Mouse (Mus musculus) liver, adult 2 months (tissue): ENCODE measurements around the gene Babam1. TPM values are rescaled to one million over a fixed set of nuclear protein-coding genes. Genes with fewer than 3 reads are reported as not detected.

Source experiments
- DNase-seq: peaks from one replicate; pipeline ENCODE4 v3.0.0-alpha.2; 2011; ENCODE audit warnings: low read depth, low spot score; ENCODE audit errors: extremely low read depth
- H3K27ac ChIP-seq: fragments of 200-500 bp; replicated peaks from 2 replicates; pipeline ENCODE4 v1.5.1; 2012; ENCODE audit warnings: low read depth, mild to moderate bottlenecking, control low read depth, inconsistent platforms, low read length; ENCODE audit not compliant: insufficient read depth
- H3K27me3 ChIP-seq: fragments of 200-500 bp; 2 replicates; pipeline ENCODE4 v1.6.1; 2012; ENCODE audit warnings: mild to moderate bottlenecking, moderate library complexity, low read length, inconsistent platforms; ENCODE audit not compliant: control insufficient read depth, insufficient read depth
- H3K36me3 ChIP-seq: fragments of 200-500 bp; 2 replicates; pipeline ENCODE4 v1.6.1; 2012; ENCODE audit warnings: low read length, inconsistent platforms; ENCODE audit not compliant: control insufficient read depth, insufficient read depth
- H3K4me1 ChIP-seq: fragments of 200-500 bp; 2 replicates; pipeline ENCODE4 v1.6.1; 2011; ENCODE audit warnings: low read length; ENCODE audit not compliant: control insufficient read depth, insufficient read depth
- H3K4me3 ChIP-seq: fragments of 200-500 bp; 2 replicates; pipeline ENCODE4 v1.5.1; 2011; ENCODE audit warnings: low read depth, mild to moderate bottlenecking, control low read depth, low read length, moderate library complexity; ENCODE audit not compliant: insufficient read depth
- H3K79me2 ChIP-seq: fragments of 200-500 bp; 2 replicates; pipeline ENCODE4 v1.6.1; 2012; ENCODE audit warnings: inconsistent platforms, mild to moderate bottlenecking, low read length, moderate library complexity; ENCODE audit not compliant: control insufficient read depth, insufficient read depth
- H3K9ac ChIP-seq: fragments of 200-500 bp; 2 replicates; pipeline ENCODE4 v1.6.1; 2012; ENCODE audit warnings: low read depth, mild to moderate bottlenecking, control low read depth, inconsistent platforms, low read length
- CTCF ChIP-seq: fragments of 200-500 bp; IDR thresholded peaks from 2 replicates; pipeline ENCODE4 v1.5.1; 2011; ENCODE audit warnings: low read depth, low read length, control low read depth
- POLR2A ChIP-seq: fragments of 200-500 bp; IDR thresholded peaks from 2 replicates; pipeline ENCODE4 v1.6.1; 2011; ENCODE audit warnings: low read length, control low read depth; ENCODE audit not compliant: insufficient read depth; ENCODE audit errors: extremely low read depth
- WGBS: fragments of 180-500 bp; shearing (Covaris S2); methylation state at CpG from one replicate; pipeline ENCODE4 v1.1.7; 2018; 5-methylcytosine and 5-hydroxymethylcytosine counted together
- polyA plus RNA-seq: library from polyadenylated mRNA; depleted of rRNA; stranded (reverse); fragments of >200 nt; gene quantifications from 2 replicates; pipeline ENCODE4 v1.2.3, GENCODE M21; 2012
- total RNA-seq: library from RNA; depleted of rRNA; stranded (reverse); fragments of >200 nt; gene quantifications from 2 replicates; pipeline ENCODE4 v1.2.3, GENCODE M21; 2014

The Babam1 gene
- total and polyA plus RNA-seq, 2 experiments, result 42.7 to 106 TPM

- no peaks in the 10 kb centered on the region for H3K27me3 ChIP-seq
- H3K27ac ChIP-seq, result peak overlapping the region; percentile 96
- H3K79me2 ChIP-seq, result peaks cover 43% of the 10 kb centered on the region
- H3K4me3 ChIP-seq, result no peak overlapping the region
- no peak for DNase-seq
- 50% methylated on average over 4 of the region's 4 CpGs for WGBS
- H3K9ac ChIP-seq, result peak overlapping the region; percentile 96
- TF ChIP-seq CTCF, result no peak
- TF ChIP-seq POLR2A, result no peak
- peaks cover 11% of the 10 kb centered on the region for H3K36me3 ChIP-seq
- peaks cover 38% of the 10 kb centered on the region for H3K4me1 ChIP-seq
Observed at GRCm38 (mm10) chr8:71379008-71379407, 17.7 kb upstream of the Babam1 start.

DNA sequence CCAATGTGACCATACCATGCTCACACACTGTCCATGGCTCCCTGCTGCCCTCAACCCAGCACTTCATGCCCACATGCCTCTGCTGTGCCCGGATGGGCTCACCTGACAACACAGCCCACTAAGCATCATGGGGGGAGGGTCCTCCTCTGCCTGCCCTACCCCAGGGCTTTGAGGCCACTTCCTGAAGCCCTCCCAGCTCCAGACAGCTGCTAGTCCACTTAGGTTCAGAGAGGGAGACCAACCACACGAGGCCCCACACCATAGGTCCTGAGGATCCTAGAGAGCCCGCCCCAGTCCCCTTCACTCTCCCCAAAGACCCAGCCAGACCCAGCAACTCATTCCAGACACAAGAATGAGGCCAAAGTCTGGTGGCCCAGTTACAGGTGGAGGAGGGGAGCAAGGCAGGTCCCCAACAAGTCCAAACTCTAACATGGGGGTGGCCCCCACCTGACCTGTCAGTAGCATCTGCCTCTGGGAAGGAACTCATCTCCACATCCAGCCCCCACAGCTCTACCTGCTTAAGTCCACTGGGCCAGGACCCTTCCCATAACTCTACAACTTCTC is 17.1 kb upstream of the Babam1 start:
- no peak for TF ChIP-seq CTCF
- 0 out of 2 replicates have a peak, but pooled peaks have one; percentile 5 for TF ChIP-seq POLR2A
- no peaks in the 10 kb centered on the region for H3K27me3 ChIP-seq
- peak overlapping the region; percentile 98 for H3K4me3 ChIP-seq
- H3K27ac ChIP-seq, result peak overlapping the region; percentile 96
- peaks cover 40% of the 10 kb centered on the region for H3K79me2 ChIP-seq
- 17% methylated on average over 3 of the region's 3 CpGs for WGBS
- peak overlapping the region; percentile 96 for H3K9ac ChIP-seq
- peak; percentile 70 for DNase-seq
- peaks cover 6% of the 10 kb centered on the region for H3K36me3 ChIP-seq
- peaks cover 39% of the 10 kb centered on the region for H3K4me1 ChIP-seq

- Histone ChIP-seq H3K36me3 (peaks cover 2% of the 10 kb centered on the region; the same call in 1 of the 2 replicates), H3K4me3 (peak overlapping the region; percentile 98), H3K27me3 (no peaks in the 10 kb centered on the region), H3K27ac (peak overlapping the region; percentile 96), H3K79me2 (peaks cover 40% of the 10 kb centered on the region), H3K4me1 (peaks cover 32% of the 10 kb centered on the region), H3K9ac (peak overlapping the region; percentile 96)
- TF ChIP-seq POLR2A (0 out of 2 replicates have a peak, but pooled peaks have one; percentile 20), CTCF (no peak)
- WGBS, result under 1% methylated on average over 72 of the region's 72 CpGs
- DNase-seq, result peak; percentile 32
Observed at GRCm38 (mm10) chr8:71380178-71381171, 16.2 kb upstream of the Babam1 start.

DNA sequence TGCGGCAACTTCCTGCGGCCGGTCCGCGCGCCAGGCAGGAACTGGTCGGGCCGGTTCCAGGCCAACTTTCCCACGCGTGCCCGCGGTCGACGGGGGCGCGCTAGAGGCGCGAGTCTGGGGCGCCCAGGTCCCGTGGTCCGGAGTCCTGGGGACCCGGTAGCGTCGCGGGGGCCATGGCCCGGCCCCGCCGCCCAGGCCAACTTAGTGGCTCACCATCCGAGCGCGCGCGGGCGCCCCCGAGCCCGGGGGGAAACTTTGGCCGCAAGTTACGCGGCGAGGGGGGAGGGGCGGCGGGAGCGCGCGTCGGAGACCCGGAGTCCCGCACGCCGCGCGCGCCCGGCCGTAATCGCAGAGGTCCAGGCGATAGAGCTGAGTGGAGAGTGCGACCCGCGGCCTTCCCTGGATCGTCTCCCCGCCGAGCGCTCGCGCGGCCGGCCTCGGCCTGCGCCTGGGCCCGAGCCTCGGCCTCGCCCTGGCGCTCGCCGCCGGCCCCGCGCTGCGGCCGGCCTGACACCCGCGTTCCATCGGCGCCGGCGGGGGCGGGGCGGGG is 15.2 kb upstream of the Babam1 start, which contains the start of gene Nr2f6:
Gene Nr2f6 (minus strand): TSS at position 540 of the 550 bp plus-strand sequence.
- 2% methylated on average over 89 of the region's 89 CpGs for WGBS
- H3K27me3 ChIP-seq, result no peaks in the 10 kb centered on the region
- no peak for TF ChIP-seq CTCF
- 0 out of 2 replicates have a peak, but pooled peaks have one; percentile 21 for TF ChIP-seq POLR2A
- peak within 1 kb of the TSS; percentile 98 for H3K4me3 ChIP-seq
- H3K79me2 ChIP-seq, result peaks cover 34% of the 10 kb centered on the region
- peaks cover 27% of the 10 kb centered on the region for H3K4me1 ChIP-seq
- H3K9ac ChIP-seq, result peak within 1 kb of the TSS; percentile 96
- H3K36me3 ChIP-seq, result peaks cover 2% of the 10 kb centered on the region; the same call in 1 of the 2 replicates
- H3K27ac ChIP-seq, result peak within 1 kb of the TSS; percentile 96
- DNase-seq, result peak; percentile 10
